Mouse (Mus musculus) spleen, adult 12 weeks (tissue): ENCODE results near the gene Alpk3.

Source experiments
- DNase-seq: peaks from one replicate; pipeline ENCODE4 v3.0.0; 2022; ENCODE audit warnings: low spot score

The Alpk3 gene

GRCm38 (mm10) chr7:81057471-81057870 lies at the start of gene Alpk3:
Gene Alpk3 (plus strand): TSS chr7:81057600.
- DNase-seq = no peak

- DNase-seq = no peak
These were observed 49.1 kb upstream of the Alpk3 start for GRCm38 (mm10) chr7:81008285-81008684.

GRCm38 (mm10) chr7:81011576-81011975 lies 45.8 kb upstream of the Alpk3 start:
- no peak for DNase-seq

- no peak for DNase-seq
These were observed 37.1 kb upstream of the Alpk3 start for GRCm38 (mm10) chr7:81020307-81020706.

- no peak for DNase-seq
These were observed 34.7 kb upstream of the Alpk3 start for GRCm38 (mm10) chr7:81022731-81023130.

- DNase-seq = no peak
These were observed 33.3 kb upstream of the Alpk3 start for GRCm38 (mm10) chr7:81024118-81024517.

GRCm38 (mm10) chr7:81024651-81025050 lies 32.7 kb upstream of the Alpk3 start:
- no peak for DNase-seq

- DNase-seq = no peak
These were observed 31.6 kb upstream of the Alpk3 start for GRCm38 (mm10) chr7:81025751-81026150.

- DNase-seq = no peak
These were observed 17.7 kb upstream of the Alpk3 start for GRCm38 (mm10) chr7:81039711-81040110.

- no peak for DNase-seq
These were observed 14.3 kb upstream of the Alpk3 start for GRCm38 (mm10) chr7:81043023-81043620.

GRCm38 (mm10) chr7:81047847-81048246 lies 9.6 kb upstream of the Alpk3 start:
- DNase-seq = no peak

GRCm38 (mm10) chr7:81048513-81048912 lies 8.9 kb upstream of the Alpk3 start:
- DNase-seq = no peak

GRCm38 (mm10) chr7:81049966-81050365 lies 7.4 kb upstream of the Alpk3 start:
- DNase-seq = no peak

- DNase-seq = no peak
These were observed 1.6 kb upstream of the Alpk3 start for GRCm38 (mm10) chr7:81055709-81056370.

GRCm38 (mm10) chr7:81057901-81058711 lies 706 bp downstream of the Alpk3 start:
- DNase-seq = no peak

- no peak for DNase-seq
These were observed 1.3 kb downstream of the Alpk3 start for GRCm38 (mm10) chr7:81058712-81059154.

- DNase-seq = no peak
These were observed 2.0 kb downstream of the Alpk3 start for GRCm38 (mm10) chr7:81059388-81059787.

GRCm38 (mm10) chr7:81060908-81061307 lies 3.5 kb downstream of the Alpk3 start:
- no peak for DNase-seq

GRCm38 (mm10) chr7:81061936-81062335 lies 4.5 kb downstream of the Alpk3 start:
- DNase-seq = no peak

- no peak for DNase-seq
These were observed 5.9 kb downstream of the Alpk3 start for GRCm38 (mm10) chr7:81063332-81063731.

GRCm38 (mm10) chr7:81066714-81067113 lies 9.3 kb downstream of the Alpk3 start:
- no peak for DNase-seq

- no peak for DNase-seq
These were observed 15.1 kb downstream of the Alpk3 start for GRCm38 (mm10) chr7:81072463-81072862.

GRCm38 (mm10) chr7:81073273-81073672 lies 15.9 kb downstream of the Alpk3 start:
- no peak for DNase-seq
